Mouse (Mus musculus) testis, postnatal 10 days (tissue): Measurements from ENCODE around the gene Slain2.
"Not testable (repeated sequence)": the region's sequence is repeated elsewhere in the genome, so short reads cannot be mapped to it uniquely, and the experiment has no call there.

ENCODE experiments used
- DNase-seq: peaks from one replicate; pipeline ENCODE4 v3.0.0; 2021; ENCODE audit warnings: low spot score

Slain2 gene

GRCm38 (mm10) chr5:72901866-72902265, 12.2 kb upstream of the Slain2 start:
- DNase-seq = no peak

GRCm38 (mm10) chr5:72902312-72902711, 11.8 kb upstream of the Slain2 start:
- no peak for DNase-seq

GRCm38 (mm10) chr5:72902876-72903516, 11.1 kb upstream of the Slain2 start:
- DNase-seq = no peak

DNA sequence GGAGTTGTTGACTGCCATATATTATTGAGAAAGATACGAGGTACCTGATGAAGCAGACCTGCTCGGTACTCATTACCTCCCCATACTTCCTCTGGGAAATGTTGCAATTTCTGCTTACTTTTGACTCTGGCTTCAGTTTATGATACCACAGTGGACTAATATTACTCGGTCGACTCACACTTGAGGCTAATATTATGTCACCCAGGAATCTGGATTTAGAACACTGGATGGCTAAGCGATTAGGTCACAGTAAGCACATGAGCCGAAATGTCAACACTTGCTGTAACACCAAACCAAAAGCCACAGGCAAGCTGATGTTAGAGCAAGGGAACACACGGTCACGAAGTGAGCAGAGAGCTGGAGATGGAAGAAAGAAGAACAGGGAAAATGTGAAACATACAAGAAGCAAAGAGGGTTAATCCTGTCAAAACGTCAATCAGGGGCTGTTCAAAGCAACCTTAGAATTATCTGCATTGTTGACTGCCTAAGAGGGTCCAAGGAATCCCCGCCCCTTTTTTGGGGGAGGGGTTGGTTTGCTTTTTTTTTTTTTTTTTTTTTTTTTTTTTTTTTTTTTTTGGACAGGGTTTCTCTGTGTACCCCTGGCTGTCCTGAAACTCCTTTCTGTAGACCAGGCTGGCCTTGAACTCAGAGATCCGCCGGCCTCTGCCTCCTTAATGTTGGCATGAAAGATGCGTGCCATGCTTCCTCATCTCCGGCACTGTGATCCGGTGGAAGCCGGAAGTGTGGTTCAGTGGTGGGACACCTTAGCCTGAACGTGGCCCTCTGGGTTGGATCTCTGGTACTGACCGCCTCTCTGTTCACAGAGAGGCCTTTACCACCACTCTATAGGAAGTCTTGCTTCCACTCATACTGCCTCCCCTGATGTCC, 9.0 kb upstream of the Slain2 start:
- DNase-seq = no peak

DNA sequence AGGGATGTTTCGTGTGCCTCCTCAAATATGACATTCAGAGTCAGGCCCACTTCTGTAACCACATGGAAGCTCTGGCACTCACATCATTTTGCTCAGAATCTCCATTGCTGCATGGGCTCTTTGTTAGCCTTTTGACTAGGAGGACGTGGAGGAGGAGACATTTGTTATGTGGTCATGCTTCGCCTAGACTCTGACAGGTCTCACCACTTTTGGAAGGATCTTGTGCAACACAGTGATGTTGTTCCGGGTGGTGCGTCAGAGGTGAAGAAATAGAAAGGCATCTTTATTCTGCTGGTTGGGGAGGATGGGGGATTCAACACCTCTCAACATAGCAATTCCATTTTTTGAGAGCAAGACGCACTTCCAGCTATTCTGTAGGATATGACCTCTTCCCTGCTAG, 6.7 kb upstream of the Slain2 start:
- no peak for DNase-seq

DNA sequence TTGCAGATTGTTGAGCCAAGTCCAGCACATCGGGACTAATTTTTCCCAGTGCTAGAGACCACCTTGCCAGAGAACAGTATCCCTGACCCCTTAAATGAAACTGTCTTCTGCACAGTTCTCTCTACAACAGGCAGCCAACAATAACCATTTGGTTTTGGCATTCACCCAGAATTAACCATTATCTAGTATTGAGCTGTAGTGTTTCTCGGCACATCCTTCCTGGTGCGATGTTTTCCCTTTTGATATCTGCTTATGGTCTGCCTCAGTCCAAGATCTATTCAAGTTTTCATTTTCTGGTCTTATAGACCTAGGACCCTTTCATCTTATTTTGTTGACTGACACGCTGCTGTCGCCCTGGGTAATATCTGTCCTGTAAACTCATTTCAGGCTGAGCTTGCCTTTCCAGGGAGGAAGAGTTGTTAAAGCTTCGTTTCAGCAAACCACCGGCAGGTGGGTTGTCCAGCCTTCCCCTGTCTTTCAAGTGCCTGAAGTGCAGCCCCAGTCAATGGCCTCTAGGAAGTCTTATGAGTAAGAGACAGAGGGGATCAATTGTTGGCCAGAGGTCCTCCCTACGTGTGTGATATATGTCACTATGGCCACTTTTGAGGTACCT, 5.7 kb upstream of the Slain2 start:
- no peak for DNase-seq

- DNase-seq = no peak
Measured at GRCm38 (mm10) chr5:72909363-72909762, 4.7 kb upstream of the Slain2 start.

DNA sequence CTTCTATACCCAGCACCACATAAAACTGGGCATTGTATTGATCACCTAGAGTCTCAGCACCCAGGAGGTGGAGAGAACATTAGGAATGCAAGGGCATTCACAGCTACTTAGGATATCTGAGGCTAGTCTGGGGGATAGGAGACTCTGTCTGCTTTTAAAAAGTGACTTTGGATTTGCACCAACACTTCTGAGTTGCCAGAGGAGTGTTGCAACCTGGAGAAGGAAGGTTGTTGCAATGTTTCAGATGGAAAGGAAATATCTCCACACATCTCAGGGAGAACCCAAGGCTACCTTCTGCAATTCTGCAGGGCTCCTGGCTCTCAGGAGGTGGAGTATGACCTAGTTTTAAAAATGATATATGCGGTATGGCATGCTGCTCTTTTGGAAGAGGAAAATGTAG, 3.7 kb upstream of the Slain2 start:
- DNase-seq = no peak

DNA sequence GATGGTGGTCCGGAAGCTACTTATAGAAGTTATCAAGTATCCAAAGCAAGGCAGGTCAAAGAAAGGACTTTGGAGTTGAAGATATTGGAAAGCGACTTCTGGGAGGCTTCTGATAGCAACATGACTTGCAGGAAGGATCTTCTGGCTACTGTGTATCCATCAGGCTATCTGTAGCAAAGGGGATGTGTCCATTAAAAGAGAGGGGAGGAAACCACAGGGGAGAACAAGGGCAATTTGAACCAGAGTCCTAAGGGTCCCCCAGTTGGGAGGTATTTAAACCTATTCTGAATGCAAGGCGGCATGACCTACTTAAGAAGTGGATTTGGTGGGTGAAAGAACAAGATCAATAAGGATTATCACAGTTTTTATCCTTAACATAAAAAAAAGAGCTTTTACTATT, 2.8 kb upstream of the Slain2 start:
- no peak for DNase-seq

GRCm38 (mm10) chr5:72914633-72915561, 793 bp downstream of the Slain2 start:
- DNase-seq = peak; percentile 67

DNA sequence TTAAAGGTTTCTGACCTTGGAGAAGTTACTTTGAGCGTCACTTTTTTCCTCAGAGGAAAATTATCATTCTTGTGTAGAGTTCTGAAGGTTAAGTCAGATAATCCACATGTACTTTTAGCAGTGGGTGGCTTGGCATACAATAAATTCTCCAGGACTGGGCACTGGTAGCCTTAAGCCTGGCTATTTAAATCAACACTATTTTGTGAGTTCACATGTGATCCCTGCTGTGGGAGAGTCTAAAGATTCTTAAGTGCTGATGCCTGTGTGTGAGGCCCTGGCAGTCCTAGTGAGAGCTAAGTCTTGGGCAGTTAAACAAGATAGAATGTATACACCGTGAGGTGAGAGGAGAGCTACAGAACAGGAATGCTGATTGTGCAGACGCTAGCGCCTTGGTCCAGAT, 1.9 kb downstream of the Slain2 start:
- no peak for DNase-seq

GRCm38 (mm10) chr5:72916851-72917250, 2.7 kb downstream of the Slain2 start:
- DNase-seq = no peak

GRCm38 (mm10) chr5:72920416-72920815, 6.3 kb downstream of the Slain2 start:
- no peak for DNase-seq

DNA sequence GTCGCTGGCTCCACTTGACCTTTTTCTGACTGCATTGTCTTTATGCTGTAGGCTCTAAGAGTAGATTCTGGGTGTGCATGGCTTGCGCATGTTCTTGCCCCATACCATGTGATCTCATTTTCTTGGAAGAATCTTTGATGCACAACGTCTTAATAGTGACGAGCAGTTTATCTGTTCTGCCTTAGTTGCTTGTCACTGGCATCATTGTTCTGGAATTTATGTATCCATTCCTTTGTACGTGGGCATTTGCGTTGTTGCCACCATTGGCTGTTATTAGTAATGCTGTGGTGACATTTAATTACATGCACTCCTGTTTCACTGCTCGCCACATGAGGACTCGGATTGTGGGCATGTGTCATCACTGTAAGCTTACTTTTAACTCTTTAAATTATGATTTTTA, 7.1 kb downstream of the Slain2 start:
- no peak for DNase-seq

DNA sequence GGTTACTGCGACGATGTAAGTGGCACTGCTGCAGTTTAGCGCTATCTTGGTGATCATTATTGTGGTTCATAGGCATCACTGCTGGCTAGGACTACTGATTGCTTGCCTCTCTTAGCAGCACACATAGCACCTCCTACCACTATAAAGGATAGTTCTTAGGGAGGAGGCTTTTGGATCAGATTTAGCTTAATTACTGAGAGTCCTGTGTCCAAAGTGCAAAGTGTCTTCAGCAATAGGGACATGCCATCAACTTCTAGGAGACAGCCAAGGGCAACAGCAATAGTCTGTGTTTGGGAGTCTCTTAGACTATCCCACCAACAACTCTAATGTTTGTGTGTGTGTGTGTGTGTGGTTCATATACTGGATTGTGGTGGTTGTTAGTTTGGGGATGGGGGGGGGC, 8.7 kb downstream of the Slain2 start:
- DNase-seq = no peak

DNA sequence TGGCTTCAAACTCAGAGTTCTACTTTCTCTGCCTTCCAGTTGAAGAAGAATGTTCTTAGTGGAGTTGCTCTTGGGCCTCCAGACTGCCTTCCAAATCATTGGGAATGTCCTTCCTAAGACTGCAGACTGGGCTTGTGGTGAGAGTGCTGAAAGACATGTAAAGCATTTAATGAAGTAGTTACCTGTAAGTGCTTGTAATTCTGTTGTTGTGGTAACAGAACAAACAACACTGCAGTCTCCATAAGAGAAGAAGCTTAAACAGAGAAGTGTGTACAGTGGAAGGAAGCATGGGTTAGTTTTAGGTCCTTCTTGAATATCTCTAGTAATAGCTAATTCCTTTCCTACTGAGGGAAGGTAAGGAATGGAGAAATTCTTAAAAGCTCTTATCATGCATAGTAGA, 13.0 kb downstream of the Slain2 start:
- DNase-seq = no peak

DNA sequence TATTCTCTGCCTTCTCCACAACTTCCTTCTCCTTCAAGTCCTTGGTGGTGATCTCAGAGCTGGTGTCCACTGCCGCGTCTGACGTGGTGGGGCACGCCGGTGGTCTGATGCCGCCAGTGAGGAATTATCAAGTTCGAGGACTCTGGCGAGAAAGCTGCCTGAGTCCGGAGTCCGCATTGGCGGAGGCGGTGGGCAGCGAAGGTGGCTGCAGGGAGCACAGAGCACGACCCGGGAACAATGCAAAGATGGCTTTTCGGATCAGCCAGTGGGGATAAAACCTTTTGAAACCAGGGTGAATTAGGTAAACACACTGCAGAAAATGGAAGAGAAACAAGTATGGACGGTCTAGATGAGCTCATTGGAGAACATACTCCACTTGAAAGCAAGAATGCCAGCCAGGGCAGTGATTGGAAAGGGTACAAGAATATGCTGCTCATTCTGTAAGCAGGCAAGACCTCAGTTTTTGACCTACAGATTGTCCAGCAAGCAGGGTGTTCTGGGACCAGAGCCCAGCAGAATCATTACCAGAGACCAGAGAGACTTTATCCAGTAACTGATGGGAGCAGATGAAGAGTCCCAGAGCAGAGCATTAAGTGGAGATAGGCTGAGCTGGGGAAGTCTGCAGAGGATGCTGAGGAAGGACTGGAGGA, 19.0 kb downstream of the Slain2 start:
- DNase-seq = no peak

- DNase-seq = not testable (repeated sequence)
Measured at GRCm38 (mm10) chr5:72938421-72938820, 24.3 kb downstream of the Slain2 start.

DNA sequence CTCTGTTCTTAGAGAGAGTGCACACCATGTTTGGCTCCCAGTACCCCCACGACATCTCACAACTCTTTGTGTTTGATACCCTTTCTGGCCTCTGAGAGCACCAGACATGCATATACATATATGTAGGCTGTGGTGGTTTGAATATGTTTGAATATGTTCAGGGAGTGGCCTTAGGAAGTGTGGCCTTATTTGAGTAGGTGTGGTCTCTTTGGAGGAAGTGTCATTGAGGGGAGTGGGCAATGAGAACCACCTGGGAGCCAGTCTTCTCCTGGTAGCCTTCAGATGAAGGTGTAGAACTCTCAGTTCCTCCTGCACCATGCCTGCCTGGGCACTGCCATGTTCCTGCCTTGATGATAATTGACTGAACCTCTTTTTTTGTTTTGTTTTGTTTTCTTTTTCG, 25.2 kb downstream of the Slain2 start:
- no peak for DNase-seq

DNA sequence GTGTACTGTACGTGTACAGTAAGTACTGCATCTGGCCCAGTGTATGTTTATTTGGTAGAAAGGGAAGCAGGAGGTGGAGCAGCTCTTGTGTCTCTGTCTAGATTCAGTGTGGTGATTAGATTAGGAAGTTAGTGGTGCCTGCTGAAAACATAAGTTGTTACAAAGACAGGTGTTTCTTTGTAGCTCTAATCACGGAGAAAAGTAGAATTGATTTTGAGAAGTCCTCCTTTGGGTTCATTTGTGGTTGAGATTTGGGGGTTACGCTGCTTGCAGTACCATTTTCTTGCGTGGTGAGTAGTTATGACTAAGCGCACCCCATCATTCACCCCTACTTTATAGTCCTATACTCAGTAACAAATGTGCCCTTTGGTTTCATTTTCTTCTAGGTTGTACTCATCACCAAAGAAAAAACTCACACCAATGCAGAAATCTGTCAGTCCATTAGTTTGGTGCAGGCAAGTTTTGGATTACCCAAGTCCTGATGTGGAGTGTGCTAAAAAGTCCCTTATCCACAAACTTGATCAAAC, 26.9 kb downstream of the Slain2 start:
- DNase-seq = no peak

DNA sequence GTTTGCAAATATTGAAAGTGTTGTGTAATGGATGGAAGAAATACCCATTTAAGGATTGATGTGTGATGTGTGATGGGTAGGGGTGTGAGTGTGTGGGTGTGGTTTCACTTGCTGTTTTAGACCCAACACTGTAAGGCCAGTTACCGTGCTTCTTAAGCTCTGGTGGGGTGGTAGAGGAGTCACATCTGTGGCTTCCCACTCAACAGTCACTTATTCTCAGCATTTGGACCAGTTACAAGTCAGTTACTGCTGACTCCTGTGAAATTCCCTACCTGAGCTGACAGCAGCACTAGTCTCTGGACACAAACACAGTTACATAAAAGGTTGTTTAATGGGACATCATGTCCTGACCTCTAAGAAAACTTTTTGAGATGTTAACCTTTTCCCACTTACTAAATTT, 34.0 kb downstream of the Slain2 start:
- DNase-seq = no peak
